Mouse (Mus musculus) thymus, adult 18-20 months (tissue): ENCODE results near the gene Map3k11.

ENCODE experiments used
- DNase-seq, 2 experiments: peaks; one replicate each; pipeline ENCODE4 v3.0.0; 2022; ENCODE audit warnings: mixed read lengths in 2 of 2

The Map3k11 gene

DNA sequence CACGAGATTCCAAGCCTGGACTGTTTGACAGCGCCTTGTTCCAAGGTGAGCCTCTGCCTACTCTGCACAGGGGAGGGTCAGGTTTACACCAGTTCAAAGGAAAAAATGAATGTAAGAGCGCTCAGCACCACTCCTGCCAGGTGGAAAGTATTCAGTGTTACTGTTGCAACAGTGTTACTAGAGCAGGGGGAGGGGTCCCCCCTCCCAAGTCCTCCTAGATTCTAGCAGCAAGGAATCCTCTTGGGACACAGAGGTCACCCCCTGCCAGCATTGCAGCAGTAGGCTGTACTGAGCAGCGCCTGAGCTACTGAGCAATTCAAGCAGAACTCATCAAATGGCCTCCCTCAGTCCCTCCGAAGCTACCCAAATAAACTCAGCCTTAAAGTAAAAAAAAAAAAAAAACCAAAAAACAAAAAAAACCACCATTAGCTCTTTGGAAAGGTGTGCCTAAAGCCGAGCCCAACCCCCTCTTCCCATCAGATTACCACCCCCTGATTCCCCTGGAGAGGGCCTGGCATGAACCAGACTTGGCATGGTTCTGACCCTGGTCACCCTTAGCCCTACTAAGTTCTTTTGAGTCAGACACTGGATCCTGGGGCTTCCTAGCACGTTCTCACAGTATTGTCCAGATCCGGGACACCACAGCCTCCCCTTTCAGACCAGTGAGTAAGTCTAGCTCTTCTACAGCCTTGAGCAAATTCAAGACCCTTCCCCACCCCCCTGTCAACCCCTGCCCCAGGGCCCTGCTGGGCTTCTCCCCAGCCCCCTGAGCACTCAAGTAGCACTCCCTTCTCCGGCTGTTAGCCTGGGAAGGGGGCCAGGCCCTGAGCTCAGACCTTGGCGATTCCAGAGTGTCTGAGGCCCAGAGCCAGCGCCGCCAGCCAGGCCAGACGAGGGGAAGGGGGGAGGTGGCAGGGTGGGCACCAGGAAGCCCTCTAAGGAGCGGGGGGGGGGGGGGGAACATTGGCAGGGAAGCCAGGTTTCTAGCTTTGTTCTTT is 52.1 kb downstream of the Map3k11 start, which contains the start of gene Ltbp3:
Ltbp3 (plus strand) TSS at position 585 of the 998 bp plus-strand sequence.
- no peak for DNase-seq

DNA sequence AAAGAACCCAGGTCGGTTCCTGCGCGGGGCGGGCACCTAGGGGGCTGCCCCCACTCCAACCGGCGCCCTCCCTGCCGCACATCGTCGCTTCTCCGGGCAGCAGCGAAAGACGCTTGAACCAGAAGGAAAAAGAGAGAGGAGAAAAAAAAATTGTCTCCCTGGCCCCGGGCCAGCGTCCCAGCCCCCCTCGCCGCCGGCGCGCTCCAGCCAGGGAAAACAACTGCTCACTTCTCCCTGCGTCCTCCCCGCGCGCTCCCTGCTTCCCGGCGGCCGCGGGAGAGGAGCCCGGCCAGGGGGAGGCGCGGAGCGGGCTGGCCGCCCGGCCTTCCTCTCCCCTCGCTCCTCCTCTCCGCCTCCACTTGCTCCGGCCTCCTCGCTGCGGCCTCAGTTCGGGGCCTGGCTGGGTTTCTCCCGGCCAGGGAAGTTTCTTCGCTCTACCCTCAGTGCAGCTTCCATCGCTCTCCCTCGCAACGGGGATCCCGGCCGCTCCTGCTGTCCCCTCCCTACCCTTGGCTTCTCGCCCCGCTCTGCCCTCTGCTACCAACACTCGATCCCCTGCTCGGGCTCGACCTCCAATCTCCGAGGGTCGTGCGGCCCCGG is 53.2 kb downstream of the Map3k11 start:
- no peak for DNase-seq

DNA sequence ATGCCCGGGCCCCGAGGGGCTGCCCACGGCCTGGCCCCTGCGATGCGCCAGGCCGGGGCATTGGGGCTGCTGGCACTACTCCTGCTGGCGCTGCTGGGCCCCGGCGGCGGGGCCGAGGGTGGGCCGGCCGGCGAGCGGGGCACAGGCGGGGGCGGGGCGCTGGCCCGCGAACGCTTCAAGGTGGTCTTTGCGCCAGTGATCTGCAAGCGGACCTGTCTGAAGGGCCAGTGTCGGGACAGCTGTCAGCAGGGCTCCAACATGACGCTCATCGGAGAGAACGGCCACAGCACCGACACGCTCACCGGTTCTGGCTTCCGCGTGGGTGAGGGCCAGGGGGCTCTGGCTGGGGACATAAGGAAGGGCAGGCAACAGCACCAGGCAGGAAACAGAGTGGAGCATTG is 53.7 kb downstream of the Map3k11 start:
- no peak for DNase-seq

DNA sequence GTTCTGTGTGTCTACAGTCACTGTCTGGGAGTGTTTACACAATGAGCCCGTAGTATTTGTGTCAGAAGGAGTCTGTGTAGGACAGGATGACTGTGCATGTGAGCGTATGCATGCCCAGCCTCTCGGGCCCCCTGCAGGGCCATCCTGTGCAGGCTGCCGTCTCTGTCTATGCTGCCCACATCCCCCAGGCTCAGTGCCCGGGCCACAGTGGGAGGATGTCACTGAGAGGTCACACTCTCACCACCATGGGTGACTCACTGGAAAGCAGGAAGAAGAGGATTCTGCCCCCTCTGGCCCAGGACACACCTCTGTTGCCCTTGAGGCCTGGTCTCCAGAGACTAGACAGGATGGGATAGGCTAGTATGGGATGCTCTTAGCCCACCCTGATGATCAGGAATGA is 55.0 kb downstream of the Map3k11 start:
- no peak for DNase-seq

DNA sequence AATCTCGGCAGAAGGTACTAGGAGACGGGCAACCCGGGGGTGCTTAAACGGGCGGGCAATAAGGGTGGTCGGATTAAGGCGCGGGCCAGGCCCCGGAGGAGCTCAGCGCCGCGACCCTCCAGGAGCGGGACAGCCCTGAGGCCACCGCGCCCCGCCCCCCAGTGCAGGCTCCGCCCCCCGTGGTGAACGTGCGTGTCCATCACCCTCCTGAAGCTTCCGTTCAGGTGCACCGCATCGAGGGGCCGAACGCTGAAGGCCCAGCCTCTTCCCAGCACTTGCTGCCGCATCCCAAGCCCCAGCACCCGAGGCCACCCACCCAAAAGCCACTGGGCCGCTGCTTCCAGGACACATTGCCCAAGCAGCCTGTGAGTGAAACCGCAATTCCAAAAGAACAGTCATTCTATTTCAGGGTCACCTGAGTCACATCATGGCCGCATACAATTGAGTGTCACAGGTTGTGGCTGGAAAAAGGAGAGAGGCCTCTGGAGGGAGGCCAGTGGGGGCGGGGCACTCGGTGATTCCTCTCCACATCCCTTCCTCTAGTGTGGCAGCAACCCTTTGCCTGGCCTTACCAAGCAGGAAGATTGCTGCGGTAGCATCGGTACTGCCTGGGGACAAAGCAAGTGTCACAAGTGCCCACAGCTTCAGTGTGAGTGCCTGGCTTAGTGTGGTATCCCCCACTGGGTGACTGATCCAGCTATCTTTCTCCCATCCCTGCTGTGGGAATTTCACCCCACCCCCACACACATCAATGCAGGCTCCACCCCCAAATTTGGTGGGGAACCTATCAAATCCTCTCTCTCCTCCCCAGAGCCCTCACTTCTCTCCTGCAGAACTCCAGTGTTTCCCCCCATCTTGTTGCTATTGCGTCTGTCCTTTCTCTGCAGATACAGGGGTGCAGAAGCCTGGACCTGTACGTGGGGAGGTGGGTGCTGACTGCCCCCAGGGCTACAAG is 57.5 kb downstream of the Map3k11 start:
- DNase-seq, result no peak

DNA sequence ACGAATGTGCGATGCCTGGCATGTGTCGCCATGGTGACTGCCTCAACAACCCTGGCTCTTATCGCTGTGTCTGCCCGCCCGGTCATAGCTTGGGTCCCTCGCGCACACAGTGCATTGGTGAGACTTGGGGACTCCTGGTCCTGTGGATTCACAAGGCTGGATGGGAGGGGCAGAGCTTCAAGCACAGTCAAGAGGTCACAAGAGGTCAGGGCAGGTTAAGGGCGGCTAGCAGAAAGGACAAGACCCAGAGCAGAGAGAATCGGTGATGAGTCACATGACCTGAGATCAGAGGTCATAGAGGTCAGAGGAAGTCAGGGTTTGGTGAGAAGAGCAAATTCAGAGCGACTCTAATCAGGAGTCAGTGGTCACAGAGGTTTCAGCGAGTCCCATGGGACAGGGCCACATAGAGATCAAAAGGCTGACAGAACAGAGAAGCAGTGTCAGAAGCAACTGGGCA is 58.4 kb downstream of the Map3k11 start:
- no peak for DNase-seq

DNA sequence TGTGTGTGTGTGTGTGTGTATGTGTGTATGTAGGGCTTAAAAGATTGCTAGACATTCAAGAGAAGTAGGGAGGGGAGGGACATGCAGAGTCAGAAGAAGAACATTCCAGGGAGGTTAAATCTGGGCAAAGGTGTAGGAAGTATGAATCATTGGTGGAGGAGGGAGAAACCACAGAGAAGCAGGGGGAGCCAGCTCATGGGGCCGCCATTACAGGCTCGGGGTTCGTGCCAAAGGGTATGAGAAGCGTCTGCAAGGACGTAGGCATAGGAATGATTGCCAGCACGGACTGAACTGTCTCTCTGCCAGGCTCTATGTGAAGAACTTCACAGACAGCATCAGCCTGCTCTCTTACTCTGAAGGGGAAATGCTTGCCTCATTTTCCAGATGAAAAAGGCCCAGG is 60.9 kb downstream of the Map3k11 start:
- DNase-seq, result no peak

DNA sequence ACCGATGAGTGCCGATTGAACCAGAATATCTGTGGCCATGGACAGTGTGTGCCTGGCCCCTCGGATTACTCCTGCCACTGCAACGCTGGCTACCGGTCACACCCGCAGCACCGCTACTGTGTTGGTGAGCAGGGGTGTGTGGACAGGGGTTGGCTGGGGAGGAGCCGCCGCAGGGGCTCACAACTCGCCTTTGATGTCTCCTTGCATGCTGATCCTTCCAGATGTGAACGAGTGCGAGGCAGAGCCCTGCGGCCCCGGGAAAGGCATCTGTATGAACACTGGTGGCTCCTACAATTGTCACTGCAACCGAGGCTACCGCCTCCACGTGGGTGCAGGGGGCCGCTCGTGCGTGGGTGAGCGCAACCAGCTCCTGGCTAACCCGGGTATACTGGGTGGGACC is 62.4 kb downstream of the Map3k11 start:
- no peak for DNase-seq

DNA sequence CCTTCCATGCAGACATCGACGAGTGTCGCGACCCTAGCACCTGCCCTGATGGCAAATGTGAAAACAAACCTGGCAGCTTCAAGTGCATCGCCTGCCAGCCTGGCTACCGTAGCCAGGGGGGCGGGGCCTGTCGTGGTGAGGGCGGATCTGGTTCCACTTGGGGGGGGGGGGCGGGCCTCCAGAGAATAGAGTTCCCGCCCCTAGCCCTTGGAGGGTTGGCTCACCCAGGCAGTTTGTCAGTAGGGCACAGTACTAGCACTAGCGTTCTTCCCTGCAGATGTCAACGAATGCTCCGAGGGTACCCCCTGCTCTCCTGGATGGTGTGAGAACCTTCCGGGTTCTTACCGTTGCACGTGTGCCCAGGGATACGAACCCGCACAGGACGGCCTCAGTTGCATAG is 63.2 kb downstream of the Map3k11 start:
- no peak for DNase-seq
